Mouse (Mus musculus) forebrain, embryonic 14.5 days (tissue): Measurements from ENCODE around the gene Tmem128. TPM values are rescaled to one million over a fixed set of nuclear protein-coding genes. Genes with fewer than 3 reads are reported as not detected.

ENCODE experiments used
- ATAC-seq: fragments of 200-750 bp; cut with Nextera tagmentation; 2 replicates; pipeline ENCODE4 v1.8.0; 2017; ENCODE audit warnings: mild to moderate bottlenecking, moderate library complexity
- DNase-seq: peaks from one replicate; pipeline ENCODE4 v3.0.0-alpha.2; 2015; ENCODE audit warnings: low spot score
- H3K27ac ChIP-seq: fragments of 300-500 bp; sonication (generic); 2 replicates; pipeline ENCODE4 v1.5.1; 2014; ENCODE audit warnings: low read depth, mild to moderate bottlenecking, control low read depth, low read length, moderate library complexity
- H3K27me3 ChIP-seq: fragments of 300-500 bp; sonication (generic); replicated peaks from 2 replicates; pipeline ENCODE4 v1.6.1; 2014; ENCODE audit warnings: low read length, control low read depth, mixed read lengths; ENCODE audit not compliant: control insufficient read depth, insufficient read depth
- H3K36me3 ChIP-seq: fragments of 300-500 bp; sonication (generic); 2 replicates; pipeline ENCODE4 v1.6.1; 2014; ENCODE audit warnings: low read length, control low read depth; ENCODE audit not compliant: control insufficient read depth, insufficient read depth
- H3K4me1 ChIP-seq: fragments of 300-500 bp; sonication (generic); 2 replicates; pipeline ENCODE4 v1.6.1; 2014; ENCODE audit warnings: antibody characterized with exemption, low read length, control low read depth; ENCODE audit not compliant: control insufficient read depth, insufficient read depth
- H3K4me2 ChIP-seq: fragments of 300-500 bp; sonication (generic); 2 replicates; pipeline ENCODE4 v1.6.1; 2014; ENCODE audit warnings: mild to moderate bottlenecking, control low read depth, low read length
- H3K4me3 ChIP-seq: fragments of 300-500 bp; sonication (generic); 2 replicates; pipeline ENCODE4 v1.5.1; 2014; ENCODE audit warnings: low read depth, low read length, control low read depth
- H3K9ac ChIP-seq: fragments of 300-500 bp; sonication (generic); 2 replicates; pipeline ENCODE4 v1.6.1; 2014; ENCODE audit warnings: mild to moderate bottlenecking, low read length, control low read depth, moderate library complexity
- H3K9me3 ChIP-seq: fragments of 300-500 bp; sonication (generic); replicated peaks from 2 replicates; pipeline ENCODE4 v1.6.1; 2016; ENCODE audit warnings: low read length, control low read depth, mixed read lengths; ENCODE audit not compliant: control insufficient read depth
- WGBS: fragments of 180-500 bp; shearing (Covaris S2); extraction: QIAGEN DNeasy Blood & Tissue Kit; methylation state at CpG from one replicate; pipeline ENCODE4 v1.1.7; 2014; 5-methylcytosine and 5-hydroxymethylcytosine counted together
- polyA plus RNA-seq: library from polyadenylated mRNA; unstranded; fragments of >200 nt; fragmentation: Nextera tagmentation; extraction: Ambion mirVana; gene quantifications from 2 replicates; pipeline ENCODE4 v1.2.1, GENCODE M21; 2014

Gene Tmem128
- polyA plus RNA-seq, 1 experiment from 2014 or later, result 109 TPM

DNA sequence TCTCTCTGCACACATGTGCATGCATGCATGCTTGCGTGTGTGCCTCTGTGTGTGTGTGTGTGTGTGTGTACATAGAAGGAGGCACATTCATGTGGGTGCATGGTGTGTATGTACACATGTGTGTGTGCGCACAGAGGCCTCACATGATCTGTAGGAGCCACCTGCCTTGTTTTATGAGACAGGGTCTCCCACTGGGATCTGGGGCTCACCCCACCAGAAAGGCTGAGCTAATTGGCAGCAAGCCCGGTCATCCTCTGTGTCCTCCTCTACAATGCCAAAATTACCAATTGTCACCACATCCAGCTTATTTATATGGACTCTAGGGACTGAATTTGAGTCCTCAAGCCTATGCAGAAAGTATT, 18.5 kb upstream of the Tmem128 start:
- Histone ChIP-seq H3K4me1 (no peaks in the 10 kb centered on the region), H3K27me3 (no peaks in the 10 kb centered on the region), H3K9me3 (no peaks in the 10 kb centered on the region), H3K9ac (no peak overlapping the region), H3K4me3 (no peak overlapping the region), H3K4me2 (no peak overlapping the region), H3K36me3 (no peaks in the 10 kb centered on the region), H3K27ac (no peak overlapping the region)
- ATAC-seq (no peak), DNase-seq (peak; percentile 23)
- WGBS, result 68% methylated on average over 3 of the region's 3 CpGs

DNA sequence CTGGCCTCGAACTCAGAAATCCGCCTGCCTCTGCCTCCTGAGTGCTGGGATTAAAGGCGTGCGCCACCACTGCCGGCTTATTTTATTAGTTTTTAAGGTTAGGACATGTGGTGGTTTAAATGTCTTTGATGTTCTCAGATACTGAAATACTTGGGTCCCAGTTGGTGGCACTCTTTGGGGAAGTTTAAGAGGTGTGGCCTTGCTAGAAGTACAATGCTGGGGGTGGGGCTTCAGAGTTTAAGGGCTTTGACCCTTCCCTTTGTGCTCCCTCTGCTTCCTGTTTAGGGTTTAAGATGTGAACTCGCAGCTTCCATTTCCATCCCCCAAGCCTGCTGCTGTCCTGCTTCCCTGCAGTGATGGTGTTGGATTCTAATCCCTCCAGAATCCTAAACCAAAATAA, 18.0 kb upstream of the Tmem128 start:
- no peaks in the 10 kb centered on the region for H3K4me1 ChIP-seq
- H3K36me3 ChIP-seq, result no peaks in the 10 kb centered on the region
- ATAC-seq, result no peak
- no peaks in the 10 kb centered on the region for H3K27me3 ChIP-seq
- H3K9ac ChIP-seq, result no peak overlapping the region
- H3K4me3 ChIP-seq, result no peak overlapping the region
- no peak for DNase-seq
- H3K27ac ChIP-seq, result no peak overlapping the region
- WGBS, result 79% methylated on average over 6 of the region's 6 CpGs
- H3K4me2 ChIP-seq, result no peak overlapping the region
- no peaks in the 10 kb centered on the region for H3K9me3 ChIP-seq

DNA sequence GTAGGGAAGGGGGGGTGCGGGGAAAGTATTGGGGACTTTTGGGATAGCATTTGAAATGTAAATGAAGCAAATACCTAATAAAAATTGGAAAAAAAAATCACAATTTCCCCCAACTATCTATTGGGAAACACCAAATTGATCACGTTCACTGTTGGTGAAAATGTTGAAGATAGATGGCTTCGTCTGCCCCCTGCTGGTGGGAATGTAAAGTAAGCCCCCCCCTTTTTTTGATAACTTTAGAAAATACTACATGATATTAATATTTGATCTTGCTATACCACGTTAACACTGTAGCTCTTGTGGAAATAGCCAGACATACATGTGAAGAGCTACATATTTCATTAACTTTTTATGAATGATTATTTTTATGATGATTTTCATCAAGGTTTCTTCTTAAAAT, 4.8 kb upstream of the Tmem128 start:
- Histone ChIP-seq H3K4me1 (no peaks in the 10 kb centered on the region), H3K27me3 (no peaks in the 10 kb centered on the region), H3K9ac (no peak overlapping the region), H3K27ac (no peak overlapping the region), H3K36me3 (no peaks in the 10 kb centered on the region), H3K9me3 (no peaks in the 10 kb centered on the region), H3K4me2 (no peak overlapping the region), H3K4me3 (no peak overlapping the region)
- 42% methylated on average over 4 of the region's 4 CpGs for WGBS
- ATAC-seq (no peak), DNase-seq (peak; percentile 10)

DNA sequence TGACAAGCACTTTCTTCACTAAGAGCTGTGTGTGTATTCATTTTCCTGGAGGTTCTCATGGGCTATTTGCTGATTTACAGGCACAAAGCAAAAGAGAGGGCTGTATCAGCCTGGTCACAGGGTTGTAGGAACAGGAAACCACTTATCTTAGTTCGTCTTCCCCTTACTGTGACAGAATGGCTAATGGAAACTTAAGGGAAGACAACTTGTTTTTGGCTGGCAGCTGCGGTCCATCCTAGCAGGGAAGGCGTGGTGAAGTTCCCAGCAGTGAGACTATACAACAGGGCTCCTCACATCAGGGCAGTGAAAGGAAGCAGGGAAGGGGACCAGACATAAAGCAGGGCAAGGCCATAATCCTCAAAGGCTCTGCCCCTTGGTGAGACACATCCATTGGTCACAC, 4.3 kb upstream of the Tmem128 start:
- 86% methylated on average over 3 of the region's 3 CpGs for WGBS
- H3K4me3 ChIP-seq, result no peak overlapping the region
- DNase-seq (no peak), ATAC-seq (no peak)
- H3K27ac ChIP-seq, result no peak overlapping the region
- H3K4me1 ChIP-seq, result peaks cover under 1% of the 10 kb centered on the region
- no peaks in the 10 kb centered on the region for H3K27me3 ChIP-seq
- no peaks in the 10 kb centered on the region for H3K9me3 ChIP-seq
- no peaks in the 10 kb centered on the region for H3K36me3 ChIP-seq
- H3K9ac ChIP-seq, result no peak overlapping the region
- H3K4me2 ChIP-seq, result no peak overlapping the region

DNA sequence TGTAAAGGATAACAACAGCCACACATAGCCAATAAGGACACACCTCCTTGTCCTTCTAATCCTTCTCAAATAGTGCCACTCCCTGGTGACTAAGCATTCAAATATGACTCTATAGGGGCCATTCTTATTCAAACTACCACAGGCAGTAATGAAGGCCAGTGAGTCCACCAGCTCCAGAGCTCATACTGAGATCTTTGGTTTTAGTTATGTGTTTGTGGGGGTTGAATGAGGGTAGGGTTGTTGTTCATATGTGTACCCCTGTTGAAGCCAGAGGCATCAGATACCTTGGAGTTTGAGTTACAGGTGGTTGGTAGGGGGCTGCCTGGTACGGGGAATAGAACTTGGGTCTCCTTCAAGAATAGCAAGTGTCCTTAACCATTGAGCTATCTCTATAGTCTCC, 3.4 kb upstream of the Tmem128 start:
- Histone ChIP-seq H3K9me3 (no peaks in the 10 kb centered on the region), H3K9ac (no peak overlapping the region), H3K4me2 (no peak overlapping the region), H3K4me3 (no peak overlapping the region), H3K27ac (no peak overlapping the region), H3K36me3 (no peaks in the 10 kb centered on the region), H3K4me1 (peaks cover 7% of the 10 kb centered on the region), H3K27me3 (no peaks in the 10 kb centered on the region)
- 88% methylated on average over 1 of the region's 1 CpGs for WGBS
- ATAC-seq (no peak), DNase-seq (no peak)

DNA sequence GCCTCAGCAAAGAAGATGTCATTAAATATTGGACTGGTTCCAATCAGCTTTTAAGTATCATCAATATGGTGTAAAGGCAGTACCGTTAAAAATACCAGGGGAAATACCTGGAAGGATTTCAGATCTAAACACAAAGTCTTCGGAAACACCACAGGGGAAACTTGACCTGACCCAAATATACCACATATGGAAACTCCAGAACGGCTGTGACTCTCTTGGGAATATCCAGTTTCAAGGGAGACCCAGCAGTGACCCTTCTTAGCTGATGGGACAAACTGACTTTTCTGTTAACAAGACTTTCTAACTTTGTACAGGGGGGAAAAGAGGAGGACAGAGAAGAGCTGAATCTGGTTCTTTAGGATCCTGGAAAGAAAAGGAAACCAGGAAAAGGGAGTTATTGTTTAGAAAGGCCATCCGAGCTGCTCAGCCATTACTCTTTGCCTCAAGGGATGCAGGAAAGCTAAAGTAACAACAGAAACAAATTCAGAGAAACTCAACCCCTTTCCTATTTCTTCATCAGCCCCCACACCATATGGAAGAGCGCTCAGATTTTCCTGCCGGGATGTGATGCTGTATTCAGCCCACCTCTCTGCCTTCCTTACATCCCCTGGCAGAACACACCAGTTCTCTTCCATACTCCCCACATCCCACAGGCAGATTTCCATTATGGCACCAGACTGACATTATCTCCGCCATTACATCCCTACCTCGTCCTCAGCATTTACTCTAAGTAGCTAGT, 1.8 kb upstream of the Tmem128 start:
- Histone ChIP-seq H3K9ac (no peak overlapping the region), H3K4me2 (no peak overlapping the region), H3K27ac (no peak overlapping the region), H3K9me3 (no peaks in the 10 kb centered on the region), H3K36me3 (peaks cover 13% of the 10 kb centered on the region), H3K4me1 (peaks cover 7% of the 10 kb centered on the region), H3K4me3 (no peak overlapping the region), H3K27me3 (no peaks in the 10 kb centered on the region)
- WGBS, result 83% methylated on average over 8 of the region's 8 CpGs
- ATAC-seq (no peak), DNase-seq (no peak)

DNA sequence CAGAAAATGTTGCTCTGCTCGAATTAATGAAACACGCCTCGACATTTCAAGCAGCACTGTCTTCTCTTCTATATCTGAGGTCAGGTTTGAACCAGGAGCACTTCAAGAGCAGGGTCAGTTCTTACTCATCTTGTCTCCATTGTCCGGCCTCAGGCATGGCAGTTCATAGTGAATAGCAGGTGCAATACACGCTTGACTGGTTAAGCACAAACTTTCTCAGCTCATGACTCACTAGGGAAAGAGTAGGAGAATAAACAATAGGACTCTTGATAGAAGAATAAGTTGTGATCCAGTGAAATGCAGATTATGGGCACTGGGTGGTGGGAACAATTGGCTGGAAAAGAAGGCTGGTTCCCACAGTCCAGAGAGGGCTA, 1.2 kb upstream of the Tmem128 start:
- Histone ChIP-seq H3K4me3 (no peak overlapping the region), H3K9ac (no peak overlapping the region), H3K27ac (no peak overlapping the region), H3K27me3 (no peaks in the 10 kb centered on the region), H3K9me3 (no peaks in the 10 kb centered on the region), H3K4me1 (peaks cover 7% of the 10 kb centered on the region), H3K4me2 (no peak overlapping the region), H3K36me3 (peaks cover 19% of the 10 kb centered on the region)
- no peak for DNase-seq
- 88% methylated on average over 5 of the region's 5 CpGs for WGBS
- ATAC-seq, result no peak

DNA sequence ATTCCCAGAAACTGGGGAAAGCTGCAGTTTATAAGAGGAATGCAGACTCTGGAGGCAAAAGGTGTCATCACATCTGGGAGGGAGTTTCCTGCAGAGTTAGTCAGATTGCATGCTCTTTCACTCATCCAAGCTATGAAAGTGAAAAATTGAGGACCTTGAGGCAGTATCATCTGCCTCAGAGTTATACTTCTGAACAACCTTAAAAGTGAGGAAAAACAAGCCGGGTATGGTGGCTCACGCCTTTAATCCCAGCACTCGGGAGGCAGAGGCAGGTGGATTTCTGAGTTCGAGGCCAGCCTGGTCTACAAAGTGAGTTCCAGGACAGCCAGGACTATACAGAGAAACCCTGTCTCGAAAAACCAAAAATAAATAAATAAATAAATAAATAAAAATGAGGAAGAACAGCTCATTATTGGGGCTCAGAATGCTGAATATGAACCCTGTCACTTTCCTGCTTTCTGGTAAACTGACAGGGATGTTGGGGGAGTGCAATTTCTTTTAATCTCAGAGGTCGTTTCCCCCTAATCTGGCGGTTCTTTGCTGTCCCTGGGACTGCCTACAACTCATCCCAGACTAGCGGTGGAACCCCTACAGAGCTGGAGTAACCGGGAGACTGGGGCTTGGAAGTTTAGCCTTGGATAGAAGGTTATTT, 404 bp upstream of the Tmem128 start:
- no peaks in the 10 kb centered on the region for H3K27me3 ChIP-seq
- peaks cover 27% of the 10 kb centered on the region for H3K36me3 ChIP-seq
- H3K27ac ChIP-seq, result peak overlapping the region; percentile 53; the same call in 1 of the 2 replicates
- peak overlapping the region; percentile 64 for H3K4me3 ChIP-seq
- H3K9ac ChIP-seq, result peak overlapping the region; percentile 76
- peak; percentile 1; the same call in 1 of the 2 replicates for ATAC-seq
- WGBS, result 48% methylated on average over 9 of the region's 9 CpGs
- no peaks in the 10 kb centered on the region for H3K9me3 ChIP-seq
- no peak for DNase-seq
- H3K4me2 ChIP-seq, result peak overlapping the region; percentile 57
- H3K4me1 ChIP-seq, result peaks cover 7% of the 10 kb centered on the region

DNA sequence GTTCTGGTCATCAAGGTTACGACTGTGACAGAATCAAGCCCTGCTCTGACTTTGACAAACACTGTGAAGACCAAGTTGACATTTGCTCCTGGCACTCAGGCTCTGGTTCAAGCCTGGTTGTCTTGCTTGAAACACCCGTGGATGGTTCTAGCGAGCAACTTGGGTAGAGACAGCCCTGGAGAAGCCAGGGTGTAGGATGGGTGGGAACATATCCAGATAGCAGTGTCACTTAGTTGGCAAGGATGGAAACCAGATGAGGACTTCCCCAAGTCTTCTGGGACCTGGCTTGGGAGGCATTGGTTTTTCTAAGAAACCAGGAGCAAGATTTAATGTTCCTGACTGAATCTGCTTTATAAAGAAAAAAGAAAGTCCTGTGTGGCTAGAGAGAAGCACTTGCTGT, 11.0 kb downstream of the Tmem128 start:
- H3K4me1 ChIP-seq, result no peaks in the 10 kb centered on the region
- no peak overlapping the region for H3K9ac ChIP-seq
- no peak overlapping the region for H3K4me3 ChIP-seq
- no peak overlapping the region for H3K27ac ChIP-seq
- no peak overlapping the region for H3K4me2 ChIP-seq
- WGBS, result 94% methylated on average over 3 of the region's 3 CpGs
- no peaks in the 10 kb centered on the region for H3K9me3 ChIP-seq
- ATAC-seq, result no peak
- DNase-seq, result no peak
- H3K36me3 ChIP-seq, result peaks cover 46% of the 10 kb centered on the region
- peaks cover 15% of the 10 kb centered on the region; the same call in 1 of the 2 replicates for H3K27me3 ChIP-seq
